Mouse (Mus musculus) thymus, postnatal 0 days (tissue): ENCODE measurements around the gene Cirbp. TPM values are rescaled to one million over a fixed set of nuclear protein-coding genes. Genes with fewer than 3 reads are reported as not detected.

Experiments
- DNase-seq: peaks from one replicate; pipeline ENCODE4 v3.0.0-alpha.2; 2015; ENCODE audit warnings: low spot score
- polyA plus RNA-seq: library from polyadenylated mRNA; unstranded; fragments of >200 nt; fragmentation: Nextera tagmentation; extraction: Ambion mirVana; gene quantifications from 2 replicates; pipeline ENCODE4 v1.2.1, GENCODE M21; 2015

Cirbp gene
- polyA plus RNA-seq, 1 experiment from 2014 or later, result 376 TPM

DNA sequence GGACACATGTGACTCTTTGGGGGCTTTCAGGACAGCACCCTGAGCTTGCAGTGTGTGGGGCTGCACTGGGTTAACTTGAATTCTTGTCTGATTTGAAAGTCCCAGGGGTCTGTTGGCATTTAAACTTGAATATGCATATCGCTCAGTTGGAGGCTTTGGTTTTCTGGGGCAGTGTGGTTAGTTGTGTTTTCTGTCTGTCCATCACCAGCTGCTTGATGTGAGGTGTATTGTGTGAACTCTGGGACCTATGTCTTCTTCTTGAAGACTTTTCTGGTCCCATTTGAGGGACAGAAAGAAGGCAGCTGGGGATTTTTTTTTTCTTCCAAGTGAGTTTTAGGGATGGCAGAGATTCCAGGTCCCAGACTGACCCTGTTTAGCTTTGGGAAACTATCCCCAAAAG, 41.4 kb downstream of the Cirbp start:
- DNase-seq, result no peak

DNA sequence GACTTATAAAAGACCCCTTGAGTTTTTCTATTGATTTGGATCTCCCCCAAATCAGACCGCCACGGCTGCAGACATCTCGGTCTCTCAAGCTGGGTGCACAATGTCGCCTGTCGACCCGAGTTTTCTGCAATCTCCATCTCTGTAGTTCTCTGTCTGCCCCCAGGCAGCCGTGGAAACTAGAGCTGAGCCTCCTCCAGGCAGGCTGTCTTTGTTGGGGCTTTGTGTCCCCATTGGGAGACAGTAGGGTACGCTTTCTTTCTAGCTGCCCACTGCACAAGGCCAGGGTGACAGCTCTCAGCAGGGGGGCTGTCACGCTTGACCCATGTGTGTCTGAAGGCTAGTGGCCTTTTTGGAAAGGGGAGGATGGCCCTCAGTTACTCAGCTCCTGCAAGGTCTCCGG, 41.9 kb downstream of the Cirbp start:
- DNase-seq, result no peak

DNA sequence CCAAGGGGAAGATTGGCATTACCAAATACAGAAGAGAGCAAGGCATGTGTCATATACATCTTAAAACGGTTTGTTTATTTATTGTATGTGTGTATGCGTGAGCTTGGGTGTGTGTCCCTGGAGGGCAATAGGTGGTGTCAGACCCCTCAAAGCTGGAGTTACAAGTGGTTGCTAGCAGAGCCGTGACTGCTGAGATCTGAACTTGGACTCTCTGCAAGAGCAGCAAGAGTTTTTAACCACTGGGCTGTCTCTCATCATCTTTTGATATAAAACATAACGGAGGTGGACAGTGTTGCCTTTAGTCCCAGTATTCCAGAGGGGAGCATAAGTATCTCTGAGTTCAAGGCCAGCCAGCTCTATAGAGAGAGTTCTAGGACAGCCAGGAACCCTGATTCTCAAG, 42.5 kb downstream of the Cirbp start:
- no peak for DNase-seq

DNA sequence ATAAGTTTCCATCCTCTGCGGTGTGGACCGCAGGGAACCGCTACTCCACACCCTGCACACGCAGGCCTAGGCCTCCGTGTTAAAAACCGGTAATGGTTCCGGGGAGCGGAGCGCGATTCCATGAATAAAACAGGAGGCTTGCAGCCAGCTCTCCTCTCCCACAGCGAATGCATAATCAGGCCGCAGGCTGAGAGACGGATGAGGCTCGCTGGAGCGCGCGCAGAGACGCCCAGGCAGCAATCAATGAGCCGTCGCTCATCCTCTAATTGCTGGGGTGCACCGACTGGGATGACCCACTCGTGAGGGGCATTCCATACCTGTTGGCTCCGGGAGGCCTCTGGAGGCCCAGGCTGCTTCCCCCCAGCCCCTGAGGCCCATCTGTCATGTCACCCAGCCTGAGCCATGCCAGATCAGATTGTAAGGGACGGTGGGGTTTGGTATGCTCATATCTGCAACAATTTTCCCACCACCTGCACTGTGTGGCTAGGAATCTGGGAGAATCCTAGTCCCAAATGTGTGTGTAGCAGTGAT, 43.1 kb downstream of the Cirbp start:
- no peak for DNase-seq

GRCm38 (mm10) chr10:80211547-80212103, 45.8 kb downstream of the Cirbp start:
- DNase-seq, result peak; percentile 19

- no peak for DNase-seq
Measured at GRCm38 (mm10) chr10:80215048-80215772, 49.4 kb downstream of the Cirbp start.

DNA sequence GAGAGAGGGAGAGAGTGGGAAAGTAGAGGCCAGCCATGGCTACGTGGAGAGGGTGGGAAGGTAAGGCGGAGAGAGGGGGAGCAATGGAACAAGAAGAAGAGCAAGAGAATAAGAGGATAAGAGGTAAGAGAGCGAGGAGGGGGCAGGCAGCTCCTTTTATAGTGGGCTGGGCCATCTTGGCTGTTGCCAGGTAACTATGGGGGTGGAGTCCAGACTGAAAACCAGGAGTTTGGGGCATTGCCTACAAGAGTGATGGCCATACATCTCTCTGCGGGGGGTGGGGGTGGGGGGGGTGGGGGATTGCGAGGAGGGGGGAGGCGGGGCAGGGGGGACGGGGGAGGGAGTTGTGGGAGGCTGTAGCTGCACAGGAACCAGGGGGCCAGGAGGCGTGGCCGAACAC, 54.9 kb downstream of the Cirbp start:
- no peak for DNase-seq

Other genes with a start within 250 kb of the Cirbp start
- gene Kiss1r, start 249.0 kb upstream of the Cirbp start, polyA plus RNA-seq, result 0.48 and 1.2 TPM in 2 replicates
- gene R3hdm4, start 244.8 kb upstream of the Cirbp start, polyA plus RNA-seq, result 129 and 131 TPM in 2 replicates
- gene Arid3a, start 238.9 kb upstream of the Cirbp start, polyA plus RNA-seq, result 3.7 TPM in 2 replicates
- gene Wdr18, start 205.8 kb upstream of the Cirbp start, polyA plus RNA-seq, result 77.5 and 85.8 TPM in 2 replicates
- 0.09 and 0.20 TPM in 2 replicates for gene Grin3b, start 195.3 kb upstream of the Cirbp start, polyA plus RNA-seq
- 19.4 and 25.8 TPM in 2 replicates for gene Tmem259, start 181.7 kb upstream of the Cirbp start, polyA plus RNA-seq
- 137 and 152 TPM in 2 replicates for gene Cnn2, start 177.4 kb upstream of the Cirbp start, polyA plus RNA-seq
- gene Abca7, start 169.5 kb upstream of the Cirbp start, polyA plus RNA-seq, result 5.2 and 5.8 TPM in 2 replicates
- gene Arhgap45, start 149.3 kb upstream of the Cirbp start, polyA plus RNA-seq, result 179 and 206 TPM in 2 replicates
- 153 and 158 TPM in 2 replicates for gene Polr2e, start 126.2 kb upstream of the Cirbp start, polyA plus RNA-seq
- 640 and 681 TPM in 2 replicates for gene Gpx4, start 118.8 kb upstream of the Cirbp start, polyA plus RNA-seq
- gene Sbno2, start 60.4 kb upstream of the Cirbp start, polyA plus RNA-seq, result 18.3 and 19.7 TPM in 2 replicates
- gene Stk11, start 50.2 kb upstream of the Cirbp start, polyA plus RNA-seq, result 18.2 and 23.2 TPM in 2 replicates
- 588 TPM in 2 replicates for gene Atp5d, start 27.4 kb upstream of the Cirbp start, polyA plus RNA-seq
- gene Cbarp, start 25.1 kb upstream of the Cirbp start, polyA plus RNA-seq, result 3.5 and 4.3 TPM in 2 replicates
- 13.1 and 18.8 TPM in 2 replicates for gene Midn, start 17.7 kb upstream of the Cirbp start, polyA plus RNA-seq
- gene 1600002K03Rik, start 7.0 kb downstream of the Cirbp start, polyA plus RNA-seq, result 15.3 and 15.4 TPM in 2 replicates
- gene Efna2, start 13.5 kb downstream of the Cirbp start, polyA plus RNA-seq, result 1.2 and 1.6 TPM in 2 replicates
- gene Mum1, start 60.4 kb downstream of the Cirbp start, polyA plus RNA-seq, result 70.8 and 72.4 TPM in 2 replicates
- gene Ndufs7, start 83.1 kb downstream of the Cirbp start, polyA plus RNA-seq, result 319 and 339 TPM in 2 replicates
- gene Gamt, start 95.0 kb downstream of the Cirbp start, polyA plus RNA-seq, result 5.5 and 5.9 TPM in 2 replicates
- gene Dazap1, start 95.5 kb downstream of the Cirbp start, polyA plus RNA-seq, result 48.9 and 56.1 TPM in 2 replicates
- 1,158 and 1,206 TPM in 2 replicates for gene Rps15, start 126.5 kb downstream of the Cirbp start, polyA plus RNA-seq
- gene Apc2, start 130.0 kb downstream of the Cirbp start, polyA plus RNA-seq, result 0.10 and 0.24 TPM in 2 replicates
- gene 2310011J03Rik, start 154.6 kb downstream of the Cirbp start, polyA plus RNA-seq, result 72.7 and 81.1 TPM in 2 replicates
- gene Pcsk4, start 163.5 kb downstream of the Cirbp start, polyA plus RNA-seq, result 4.4 and 4.6 TPM in 2 replicates
- 0.26 and 0.30 TPM in 2 replicates for gene Reep6, start 164.0 kb downstream of the Cirbp start, polyA plus RNA-seq
- 1.0 and 1.1 TPM in 2 replicates for gene Adamtsl5, start 182.4 kb downstream of the Cirbp start, polyA plus RNA-seq
- 0.17 and 0.21 TPM in 2 replicates for gene Plk5, start 190.5 kb downstream of the Cirbp start, polyA plus RNA-seq
- 3.2 and 4.7 TPM in 2 replicates for gene Mex3d, start 221.7 kb downstream of the Cirbp start, polyA plus RNA-seq
- gene Mbd3, start 233.6 kb downstream of the Cirbp start, polyA plus RNA-seq, result 151 and 166 TPM in 2 replicates
- 635 and 689 TPM in 2 replicates for gene Uqcr11, start 240.8 kb downstream of the Cirbp start, polyA plus RNA-seq